In the genomic region with DNA sequence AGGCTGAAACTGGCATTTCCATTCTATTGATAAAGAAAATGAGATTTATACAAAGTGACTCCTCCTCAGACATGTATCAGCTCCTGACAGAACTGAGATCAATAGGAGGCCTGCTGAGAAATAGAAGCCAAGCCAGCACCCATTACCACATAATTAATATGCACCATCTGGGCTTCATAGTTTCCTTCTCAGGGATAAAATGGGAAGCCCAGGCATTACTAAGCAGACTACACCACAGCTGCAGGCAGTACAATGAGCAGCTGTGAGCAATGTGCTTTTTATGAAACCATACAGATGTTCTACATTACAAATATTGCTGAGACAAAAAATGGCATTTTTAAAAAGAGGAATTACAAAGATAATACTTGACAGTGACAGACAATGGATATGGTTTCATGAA, we compare ENCODE assay signal across 20 mouse cellular contexts.
DNase-seq lines count a peak whose midpoint lies in the region; ATAC-seq and TF ChIP-seq lines count a peak whose summit lies in the region.
"Had no signal": no experiment of that assay in that cellular context is flagged by ENCODE, and none has a peak within 500 bp of the region (broad histone marks: within the 10 kb centered on the region; RNA-seq: fewer than 3 reads in every experiment).

No protein-coding gene starts in this region.

- no peaks in the 10 kb centered on the region for H3K27me3 ChIP-seq in forebrain, embryonic 15.5 days
- no peaks in the 10 kb centered on the region for H3K27me3 ChIP-seq in forebrain, embryonic 11.5 days (ENCODE audit: control insufficient read depth, insufficient read depth, low read length)
- no peaks in the 10 kb centered on the region for H3K27me3 ChIP-seq in neural tube, embryonic 13.5 days
- no peaks in the 10 kb centered on the region for H3K27me3 ChIP-seq in hindbrain, postnatal 0 days (ENCODE audit: insufficient read depth, low read length)
- H3K27me3 ChIP-seq: embryonic facial prominence, embryonic 13.5 days; limb, embryonic 12.5 days; liver, embryonic 15.5 days; stomach, embryonic 15.5 days had no signal

- H3K9ac ChIP-seq in forebrain, embryonic 15.5 days (replicated peaks), result no peak overlapping the region
- no peak overlapping the region for H3K9ac ChIP-seq in forebrain, embryonic 11.5 days (ENCODE audit: low read length)
- H3K9ac ChIP-seq in neural tube, embryonic 13.5 days, result no peak overlapping the region
- H3K9ac ChIP-seq in hindbrain, postnatal 0 days (replicated peaks; ENCODE audit: low read length), result no peak overlapping the region
- H3K9ac ChIP-seq: embryonic facial prominence, embryonic 13.5 days; limb, embryonic 12.5 days; liver, embryonic 15.5 days; stomach, embryonic 15.5 days had no signal

- no peak overlapping the region for H3K4me3 ChIP-seq in forebrain, embryonic 15.5 days
- no peak overlapping the region for H3K4me3 ChIP-seq in forebrain, embryonic 11.5 days (ENCODE audit: low read depth, low read length)
- H3K4me3 ChIP-seq in neural tube, embryonic 13.5 days, result no peak overlapping the region
- no peak overlapping the region for H3K4me3 ChIP-seq in hindbrain, postnatal 0 days (ENCODE audit: low read length)
- H3K4me3 ChIP-seq: embryonic facial prominence, embryonic 13.5 days; limb, embryonic 12.5 days; liver, embryonic 15.5 days; stomach, embryonic 15.5 days had no signal

- H3K36me3 ChIP-seq in forebrain, embryonic 15.5 days, result no peaks in the 10 kb centered on the region
- no peaks in the 10 kb centered on the region for H3K36me3 ChIP-seq in forebrain, embryonic 11.5 days (ENCODE audit: control insufficient read depth, insufficient read depth, low read length)
- no peaks in the 10 kb centered on the region for H3K36me3 ChIP-seq in neural tube, embryonic 13.5 days
- no peaks in the 10 kb centered on the region for H3K36me3 ChIP-seq in hindbrain, postnatal 0 days (ENCODE audit: insufficient read depth, low read length)
- H3K36me3 ChIP-seq: embryonic facial prominence, embryonic 13.5 days; limb, embryonic 12.5 days; liver, embryonic 15.5 days; stomach, embryonic 15.5 days had no signal

- DNase-seq in forebrain, embryonic 11.5 days (ENCODE audit: low spot score), result no peak
- no peak for DNase-seq in neural tube, embryonic 10.5 days (ENCODE audit: extremely low spot score, low spot score)
- peak; percentile 15 for DNase-seq in hindbrain, postnatal 0 days (ENCODE audit: low spot score)
- DNase-seq in heart, adult 9 months (ENCODE audit: low spot score in 2 of 2), result no peak
- DNase-seq in heart, adult 8-10 months (ENCODE audit: low spot score), result no peak
- DNase-seq: B cell, adult 2 months; heart, adult 18-20 months; kidney, adult 9 months; kidney, postnatal 36 days; layer of hippocampus, adult 9-11 months; right cerebral cortex, postnatal 14 days; thymus, adult 2 months had no signal

- no peaks in the 10 kb centered on the region for H3K4me1 ChIP-seq in forebrain, embryonic 15.5 days
- no peaks in the 10 kb centered on the region for H3K4me1 ChIP-seq in forebrain, embryonic 11.5 days (replicated peaks; ENCODE audit: control insufficient read depth, insufficient read depth, low read length)
- no peaks in the 10 kb centered on the region for H3K4me1 ChIP-seq in neural tube, embryonic 13.5 days (replicated peaks)
- H3K4me1 ChIP-seq in hindbrain, postnatal 0 days (ENCODE audit: insufficient read depth, low read length), result no peaks in the 10 kb centered on the region
- H3K4me1 ChIP-seq: limb, embryonic 12.5 days; liver, embryonic 15.5 days; stomach, embryonic 15.5 days had no signal

- H3K9me3 ChIP-seq in forebrain, embryonic 15.5 days, result no peaks in the 10 kb centered on the region
- H3K9me3 ChIP-seq in forebrain, embryonic 11.5 days (ENCODE audit: control insufficient read depth, low read length), result no peaks in the 10 kb centered on the region
- H3K9me3 ChIP-seq in neural tube, embryonic 13.5 days, result no peaks in the 10 kb centered on the region
- H3K9me3 ChIP-seq in hindbrain, postnatal 0 days (ENCODE audit: low read length), result no peaks in the 10 kb centered on the region
- H3K9me3 ChIP-seq: embryonic facial prominence, embryonic 13.5 days; limb, embryonic 12.5 days; liver, embryonic 15.5 days; stomach, embryonic 15.5 days had no signal

- H3K4me2 ChIP-seq in forebrain, embryonic 15.5 days (replicated peaks), result no peak overlapping the region
- H3K4me2 ChIP-seq in forebrain, embryonic 11.5 days (ENCODE audit: low read depth, low read length, severe bottlenecking), result no peak overlapping the region
- no peak overlapping the region for H3K4me2 ChIP-seq in neural tube, embryonic 13.5 days
- no peak overlapping the region for H3K4me2 ChIP-seq in hindbrain, postnatal 0 days (ENCODE audit: low read depth, low read length)
- H3K4me2 ChIP-seq: embryonic facial prominence, embryonic 13.5 days; limb, embryonic 12.5 days; liver, embryonic 15.5 days; stomach, embryonic 15.5 days had no signal

- ATAC-seq in forebrain, embryonic 15.5 days (replicated peaks), result peak; percentile 64
- no peak for ATAC-seq in forebrain, embryonic 11.5 days (replicated peaks; ENCODE audit: low FRiP score)
- peak; percentile 61 for ATAC-seq in neural tube, embryonic 13.5 days (ENCODE audit: low read depth)
- no peak; the same call in 1 of the 2 replicates for ATAC-seq in hindbrain, postnatal 0 days
- ATAC-seq: lung, postnatal 0 days; Patski had no signal

- H3K27ac ChIP-seq in forebrain, embryonic 15.5 days (replicated peaks), result no peak overlapping the region
- no peak overlapping the region for H3K27ac ChIP-seq in forebrain, embryonic 11.5 days (ENCODE audit: low read depth, low read length)
- no peak overlapping the region for H3K27ac ChIP-seq in neural tube, embryonic 13.5 days (replicated peaks)
- H3K27ac ChIP-seq in hindbrain, postnatal 0 days, result no peak overlapping the region
- H3K27ac ChIP-seq: embryonic facial prominence, embryonic 13.5 days; limb, embryonic 12.5 days; liver, embryonic 15.5 days; stomach, embryonic 15.5 days had no signal

- no peak for TF ChIP-seq CTCF in hindbrain, postnatal 0 days (IDR thresholded peaks at IDR 0.05; ENCODE audit: low read depth)

Comparison
In these comparisons a context has a peak if more than half of its experiments do, and no peak if none do; other contexts are left out.
1. ATAC-seq: peak in forebrain, embryonic 15.5 days (single experiment) and neural tube, embryonic 13.5 days (single experiment); none in forebrain, embryonic 11.5 days (single experiment) and hindbrain, postnatal 0 days (single experiment).